Mouse (Mus musculus) splenic B cell, adult 2 months (primary cell): ENCODE measurements around the gene Srgap1.

Experiments
- DNase-seq: peaks from one replicate; pipeline ENCODE4 v3.0.0-alpha.2; 2011; ENCODE audit warnings: low read depth, low spot score
- H3K27me3 ChIP-seq: 2 replicates; pipeline ENCODE4 v1.6.1; 2012; ENCODE audit warnings: mild to moderate bottlenecking, low read length, moderate library complexity, mixed read lengths; ENCODE audit not compliant: control insufficient read depth, poor library complexity, insufficient read depth, severe bottlenecking
- H3K36me3 ChIP-seq: 2 replicates; pipeline ENCODE4 v1.6.1; 2012; ENCODE audit warnings: mild to moderate bottlenecking, low read length, moderate library complexity, mixed read lengths; ENCODE audit not compliant: control insufficient read depth, poor library complexity, insufficient read depth, severe bottlenecking

Srgap1 gene

GRCm38 (mm10) chr10:121859803-121860571 lies 187.1 kb downstream of the Srgap1 start:
- H3K27me3 ChIP-seq: no peaks in the 10 kb centered on the region
- no peak for DNase-seq
- no peaks in the 10 kb centered on the region for H3K36me3 ChIP-seq

GRCm38 (mm10) chr10:121858911-121859310 lies 188.2 kb downstream of the Srgap1 start:
- no peaks in the 10 kb centered on the region for H3K27me3 ChIP-seq
- H3K36me3 ChIP-seq: no peaks in the 10 kb centered on the region
- DNase-seq: no peak

- DNase-seq: no peak
- Histone ChIP-seq H3K27me3 (no peaks in the 10 kb centered on the region), H3K36me3 (no peaks in the 10 kb centered on the region)
These were observed 189.0 kb downstream of the Srgap1 start for GRCm38 (mm10) chr10:121858086-121858485.

DNA sequence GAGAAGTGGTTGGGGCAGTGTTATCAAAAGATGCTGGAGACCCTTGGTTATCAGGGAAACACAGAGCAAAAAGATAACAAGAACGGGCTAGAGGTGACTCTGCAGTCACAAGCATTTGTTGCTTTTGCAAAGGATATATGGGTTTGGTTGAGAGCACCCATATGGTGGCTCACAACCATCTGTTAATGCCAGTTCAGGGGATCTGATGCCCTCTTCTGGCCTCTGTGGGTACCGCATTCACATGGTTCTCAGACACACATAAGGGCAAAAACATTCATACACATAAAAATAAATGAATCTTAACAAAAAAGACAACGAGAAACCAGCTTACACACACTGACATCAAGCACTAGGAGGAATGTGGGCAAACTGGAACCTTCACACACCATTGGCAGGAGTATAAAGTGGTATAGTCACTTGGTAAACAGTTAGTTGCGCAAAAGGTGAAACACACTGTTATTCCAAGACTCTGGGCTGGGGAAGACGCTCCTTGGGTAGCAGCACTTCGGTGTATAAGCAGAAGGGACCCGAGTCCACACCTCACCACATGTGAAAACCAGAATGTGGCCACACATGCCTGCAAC lies 191.2 kb downstream of the Srgap1 start:
- peak; percentile 9 for DNase-seq
- Histone ChIP-seq H3K27me3 (no peaks in the 10 kb centered on the region), H3K36me3 (no peaks in the 10 kb centered on the region)

GRCm38 (mm10) chr10:121853385-121853808 lies 193.7 kb downstream of the Srgap1 start:
- no peak for DNase-seq
- H3K27me3 ChIP-seq: no peaks in the 10 kb centered on the region
- no peaks in the 10 kb centered on the region for H3K36me3 ChIP-seq

- Histone ChIP-seq H3K36me3 (no peaks in the 10 kb centered on the region), H3K27me3 (no peaks in the 10 kb centered on the region)
- DNase-seq: no peak
These were observed 197.6 kb downstream of the Srgap1 start for GRCm38 (mm10) chr10:121849496-121849895.

DNA sequence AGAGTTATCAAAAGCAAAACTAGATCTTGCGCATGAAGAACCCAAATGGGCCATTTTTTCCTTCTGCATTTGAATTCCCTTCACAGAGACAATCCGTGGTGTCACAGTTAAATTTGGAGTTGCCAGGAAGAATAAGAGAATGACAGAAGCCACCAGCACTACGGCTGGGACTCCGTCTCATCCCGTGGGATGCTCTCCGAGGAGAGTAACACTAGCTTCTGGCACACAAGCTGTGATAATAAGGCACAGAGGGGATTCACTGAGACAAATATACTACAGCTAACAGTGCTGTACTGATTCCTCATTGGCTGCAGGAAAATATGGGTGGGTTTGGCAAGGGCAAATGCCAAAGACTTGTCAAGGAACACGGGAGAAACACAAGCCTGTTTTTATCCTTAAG lies 201.4 kb downstream of the Srgap1 start:
- no peak for DNase-seq
- H3K27me3 ChIP-seq: no peaks in the 10 kb centered on the region
- no peaks in the 10 kb centered on the region for H3K36me3 ChIP-seq

DNA sequence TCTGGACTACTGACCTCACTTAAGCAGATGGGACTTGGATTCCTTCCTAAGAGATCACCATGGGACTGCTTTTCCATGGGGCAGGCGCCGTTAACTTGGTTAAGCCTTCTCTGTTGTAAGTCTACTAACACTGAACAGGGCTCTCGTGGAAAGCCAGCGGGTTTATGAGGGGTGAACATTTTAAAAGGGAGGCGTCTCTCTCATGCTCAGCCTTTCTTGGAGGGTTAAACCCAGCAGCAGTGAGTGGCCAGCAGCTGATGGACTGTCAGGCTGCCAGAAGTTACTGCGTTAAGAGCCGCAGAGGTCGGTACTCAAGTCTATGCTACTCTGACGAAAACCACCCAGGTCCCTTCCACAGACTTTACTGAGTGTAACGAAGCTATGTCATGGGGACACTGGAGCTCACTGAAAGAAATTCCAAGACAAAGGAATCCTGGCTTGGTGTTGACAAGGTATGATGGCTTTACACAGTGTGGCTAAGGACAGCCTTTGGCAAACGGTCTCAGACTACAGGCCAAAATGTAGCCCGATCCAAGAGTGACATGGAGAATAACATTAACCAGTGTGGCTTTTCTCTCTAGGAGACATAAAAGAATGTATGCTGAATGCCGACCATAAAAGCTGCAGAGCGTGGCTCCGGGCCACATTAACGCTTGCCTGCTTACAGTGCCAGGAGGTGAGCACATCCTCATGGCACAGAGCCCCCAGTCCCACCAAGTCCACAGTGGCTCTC lies 209.8 kb downstream of the Srgap1 start:
- Histone ChIP-seq H3K27me3 (no peaks in the 10 kb centered on the region), H3K36me3 (no peaks in the 10 kb centered on the region)
- DNase-seq: no peak

DNA sequence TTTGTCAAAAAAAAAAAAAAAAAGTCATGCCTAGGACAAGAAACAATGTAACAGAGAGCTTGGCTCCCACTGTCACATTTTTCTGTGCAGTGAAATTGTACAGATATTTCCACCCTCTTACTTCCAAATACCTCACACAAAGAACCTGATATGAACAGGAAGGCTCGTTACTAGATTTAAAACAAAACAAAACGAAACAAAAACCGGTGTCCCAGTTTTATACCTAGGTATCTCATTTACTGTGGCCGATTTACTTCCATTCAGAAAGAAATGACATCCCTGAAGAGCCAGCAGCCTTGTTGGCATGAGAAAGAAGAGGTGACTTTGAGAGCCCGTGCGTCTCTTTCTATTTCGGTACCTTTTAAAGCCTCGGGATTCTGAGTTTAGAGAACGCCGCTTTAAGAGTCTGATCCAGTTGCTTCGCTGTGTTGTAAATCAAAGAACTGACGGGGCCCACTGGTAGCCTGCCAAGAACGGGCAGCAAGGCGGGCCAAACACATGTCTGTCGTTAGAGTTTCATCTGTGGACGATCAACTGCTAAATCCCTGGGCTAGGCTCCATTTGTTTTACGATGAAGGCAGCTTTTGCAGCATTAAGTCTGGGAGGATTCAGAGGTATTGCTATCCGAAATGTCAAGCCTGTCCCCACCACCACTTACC lies 210.5 kb downstream of the Srgap1 start:
- no peak for DNase-seq
- no peaks in the 10 kb centered on the region for H3K36me3 ChIP-seq
- H3K27me3 ChIP-seq: no peaks in the 10 kb centered on the region

GRCm38 (mm10) chr10:121833443-121833842 lies 213.7 kb downstream of the Srgap1 start:
- no peak for DNase-seq

DNA sequence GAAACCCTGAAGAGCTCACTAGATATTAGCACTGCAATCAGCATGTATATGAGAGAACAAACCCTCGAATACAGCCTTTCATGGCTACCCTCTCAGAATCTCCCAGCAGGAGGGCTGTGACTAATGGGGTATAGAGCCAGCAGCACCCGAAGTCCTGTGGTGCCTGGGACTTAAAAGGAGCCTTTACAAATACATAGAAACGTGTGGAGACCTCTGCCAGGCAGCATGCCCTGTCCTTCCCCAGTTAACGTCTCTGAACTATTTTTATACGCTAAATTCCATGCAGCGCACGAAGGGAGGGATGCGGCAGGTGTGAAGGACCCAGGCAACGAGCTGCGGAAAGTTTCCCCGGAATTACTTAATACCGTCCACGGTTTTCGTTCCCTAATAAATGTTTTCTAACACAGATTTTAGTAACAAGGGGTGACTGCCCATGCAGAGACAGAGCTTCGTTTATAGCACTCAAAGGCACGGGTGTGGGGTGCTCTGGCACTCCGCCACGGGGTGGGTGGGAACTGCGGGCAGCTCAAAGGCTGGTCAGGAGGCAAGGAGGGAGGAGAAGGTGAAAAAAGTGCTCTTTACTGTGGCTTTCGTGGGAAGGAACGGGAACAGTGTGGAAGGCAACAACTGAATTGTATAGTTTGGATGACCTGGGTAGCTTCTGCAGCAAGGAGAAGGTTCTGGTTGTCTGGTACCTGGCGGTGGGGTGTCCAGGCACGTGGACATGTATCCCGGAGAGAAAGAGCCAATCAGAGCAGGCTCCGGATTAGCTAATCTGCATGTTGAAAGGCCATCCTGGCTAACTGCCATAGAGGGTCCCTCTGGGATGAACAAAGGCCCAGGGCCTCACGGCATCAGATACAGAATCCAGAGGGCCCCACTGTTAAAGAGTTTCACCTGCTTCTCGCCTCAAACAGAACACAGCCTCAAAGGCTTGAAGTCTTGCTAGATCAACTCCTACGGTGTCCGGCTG lies 216.5 kb downstream of the Srgap1 start:
- no peaks in the 10 kb centered on the region for H3K27me3 ChIP-seq
- DNase-seq: no peak
- H3K36me3 ChIP-seq: no peaks in the 10 kb centered on the region

More at GRCm38 (mm10) chr10:121833443-121833842, 213.7 kb downstream of the Srgap1 start:
- Histone ChIP-seq H3K36me3 (no peaks in the 10 kb centered on the region), H3K27me3 (no peaks in the 10 kb centered on the region)

GRCm38 (mm10) chr10:121829800-121830303 lies 217.3 kb downstream of the Srgap1 start:
- no peaks in the 10 kb centered on the region for H3K36me3 ChIP-seq
- H3K27me3 ChIP-seq: no peaks in the 10 kb centered on the region
- DNase-seq: no peak

- Histone ChIP-seq H3K36me3 (no peaks in the 10 kb centered on the region), H3K27me3 (no peaks in the 10 kb centered on the region)
- no peak for DNase-seq
These were observed 218.1 kb downstream of the Srgap1 start for GRCm38 (mm10) chr10:121829034-121829433.

DNA sequence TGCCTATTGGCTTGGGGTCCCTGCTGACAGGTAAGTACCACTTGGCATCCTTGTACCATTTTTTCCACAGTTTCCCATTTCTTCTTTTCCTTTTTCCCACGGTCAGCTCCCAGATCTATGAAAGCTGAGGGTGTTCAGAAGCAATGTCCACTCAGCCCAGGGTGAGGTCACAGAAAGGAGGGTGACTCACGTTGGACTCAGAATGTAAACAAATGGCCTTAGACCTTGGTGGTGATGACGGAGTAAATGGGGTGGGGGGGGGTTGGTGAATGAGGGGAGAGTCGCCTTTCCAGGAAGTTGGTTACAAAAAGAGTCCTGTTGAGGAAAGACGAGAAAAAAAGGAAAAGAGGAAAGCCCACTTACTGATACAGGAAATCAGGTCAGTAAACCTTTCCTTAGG lies 224.4 kb downstream of the Srgap1 start:
- Histone ChIP-seq H3K36me3 (no peaks in the 10 kb centered on the region), H3K27me3 (no peaks in the 10 kb centered on the region)
- DNase-seq: no peak
